Mouse (Mus musculus) limb, embryonic 12.5 days (tissue): ENCODE measurements around the gene Sult2b1. TPM values are rescaled to one million over a fixed set of nuclear protein-coding genes. Genes with fewer than 3 reads are reported as not detected.

Source experiments
- ATAC-seq: fragments of 200-750 bp; cut with Nextera tagmentation; 2 replicates; pipeline ENCODE4 v1.8.0; 2017; ENCODE audit warnings: low read depth, moderate TSS enrichment; ENCODE audit not compliant: insufficient number of reproducible peaks, insufficient read depth, low FRiP score, low TSS enrichment
- H3K27ac ChIP-seq: fragments of 300-500 bp; sonication (generic); 2 replicates; pipeline ENCODE4 v1.5.1; 2016; ENCODE audit warnings: mild to moderate bottlenecking, moderate library complexity
- H3K27me3 ChIP-seq: fragments of 300-500 bp; sonication (generic); 2 replicates; pipeline ENCODE4 v1.6.1; 2016; ENCODE audit warnings: mild to moderate bottlenecking, moderate library complexity
- H3K36me3 ChIP-seq: fragments of 300-500 bp; sonication (generic); 2 replicates; pipeline ENCODE4 v1.6.1; 2016; ENCODE audit warnings: mild to moderate bottlenecking, moderate library complexity
- H3K4me1 ChIP-seq: fragments of 300-500 bp; sonication (generic); replicated peaks from 2 replicates; pipeline ENCODE4 v1.6.1; 2016
- H3K4me2 ChIP-seq: fragments of 300-500 bp; sonication (generic); 2 replicates; pipeline ENCODE4 v1.6.1; 2016; ENCODE audit warnings: mild to moderate bottlenecking, moderate library complexity
- H3K4me3 ChIP-seq: fragments of 300-500 bp; sonication (generic); replicated peaks from 2 replicates; pipeline ENCODE4 v1.5.1; 2016; ENCODE audit warnings: mild to moderate bottlenecking
- H3K9ac ChIP-seq: fragments of 300-500 bp; sonication (generic); replicated peaks from 2 replicates; pipeline ENCODE4 v1.6.1; 2016; ENCODE audit warnings: mild to moderate bottlenecking, moderate library complexity
- H3K9me3 ChIP-seq: fragments of 300-500 bp; sonication (generic); 2 replicates; pipeline ENCODE4 v1.6.1; 2016; ENCODE audit warnings: mild to moderate bottlenecking, moderate library complexity
- WGBS: fragments of 180-500 bp; shearing (Covaris S2); methylation state at CpG from one replicate; pipeline ENCODE4 v1.1.7; 2016; 5-methylcytosine and 5-hydroxymethylcytosine counted together
- polyA plus RNA-seq: library from polyadenylated mRNA; unstranded; fragments of >200 nt; fragmentation: Nextera tagmentation; extraction: Ambion mirVana; gene quantifications from 2 replicates; pipeline ENCODE4 v1.2.1, GENCODE M21; 2016

Gene Sult2b1
- polyA plus RNA-seq, 1 experiment from 2014 or later = 1.9 TPM

DNA sequence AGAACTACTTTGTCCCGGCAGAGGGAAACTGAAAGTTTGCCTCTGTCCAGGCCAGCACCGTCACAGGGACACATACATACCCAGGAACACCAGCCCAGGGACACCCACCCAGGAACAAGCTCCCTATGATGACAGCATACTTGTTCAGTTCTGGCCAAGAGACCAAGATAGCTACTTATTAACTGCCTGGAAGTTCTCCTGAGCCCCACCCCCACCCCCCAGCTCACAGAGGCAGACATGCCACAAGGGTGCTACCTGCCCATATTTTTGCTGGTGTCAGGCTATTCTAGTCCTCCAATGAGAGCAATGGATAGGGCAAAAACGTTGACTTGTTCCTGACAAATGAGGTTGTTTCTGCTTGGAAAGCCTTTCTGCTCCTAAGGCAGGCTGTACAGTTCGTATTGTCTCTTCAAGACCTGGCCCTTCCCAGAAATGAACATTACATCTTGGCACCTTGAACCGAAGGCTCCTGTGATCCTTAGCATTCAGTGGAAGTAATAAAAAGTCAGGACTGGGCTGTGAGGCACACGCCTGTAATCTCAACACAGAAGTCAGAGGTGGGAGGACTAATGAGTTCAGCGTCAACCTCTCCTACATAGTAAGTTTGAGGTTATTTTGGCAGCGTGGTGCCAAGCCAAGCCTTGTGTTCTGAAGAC, 13.9 kb downstream of the Sult2b1 start:
- peaks cover 5% of the 10 kb centered on the region; the same call in 1 of the 2 replicates for H3K9me3 ChIP-seq
- ATAC-seq = no peak
- 68% methylated on average over 8 of the region's 8 CpGs for WGBS

DNA sequence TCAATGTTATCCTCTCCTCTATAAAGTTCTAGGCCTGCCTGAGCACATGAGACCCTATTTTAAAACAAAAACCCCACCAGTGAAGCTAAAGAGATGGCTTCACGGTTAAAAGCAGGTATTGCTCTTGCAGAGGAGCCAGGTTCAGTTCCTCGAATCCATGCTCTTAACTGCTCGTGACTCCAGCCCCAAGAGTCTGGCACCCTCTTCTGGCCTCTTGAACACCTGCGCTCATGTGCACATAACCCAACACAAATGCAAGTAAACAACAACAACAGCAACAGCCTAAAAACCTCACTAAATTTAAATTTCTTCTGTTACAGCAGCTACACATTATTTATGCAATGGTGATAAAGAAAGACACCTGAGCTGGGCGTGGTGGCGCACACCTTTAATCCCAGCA, 17.0 kb downstream of the Sult2b1 start:
- Histone ChIP-seq H3K9ac (no peak overlapping the region), H3K9me3 (peaks cover 5% of the 10 kb centered on the region; the same call in 1 of the 2 replicates), H3K4me2 (no peak overlapping the region), H3K27ac (no peak overlapping the region), H3K36me3 (no peaks in the 10 kb centered on the region), H3K4me1 (no peaks in the 10 kb centered on the region), H3K27me3 (no peaks in the 10 kb centered on the region), H3K4me3 (no peak overlapping the region)
- WGBS = 88% methylated on average over 6 of the region's 6 CpGs
- no peak for ATAC-seq

More for the DNA sequence above, 13.9 kb downstream of the Sult2b1 start:
- Histone ChIP-seq H3K36me3 (no peaks in the 10 kb centered on the region), H3K9ac (no peak overlapping the region), H3K27ac (no peak overlapping the region), H3K4me2 (no peak overlapping the region), H3K4me1 (no peaks in the 10 kb centered on the region), H3K27me3 (peaks cover 7% of the 10 kb centered on the region; the same call in 1 of the 2 replicates), H3K4me3 (no peak overlapping the region)

- H3K4me3 ChIP-seq = no peak overlapping the region
- H3K4me2 ChIP-seq = no peak overlapping the region
- ATAC-seq = no peak
- H3K4me1 ChIP-seq = no peaks in the 10 kb centered on the region
- H3K9me3 ChIP-seq = peaks cover 5% of the 10 kb centered on the region; the same call in 1 of the 2 replicates
- no peaks in the 10 kb centered on the region for H3K27me3 ChIP-seq
- H3K9ac ChIP-seq = no peak overlapping the region
- no peak overlapping the region for H3K27ac ChIP-seq
- 64% methylated on average over 7 of the region's 8 CpGs for WGBS
- no peaks in the 10 kb centered on the region for H3K36me3 ChIP-seq
These were observed 17.7 kb downstream of the Sult2b1 start for GRCm38 (mm10) chr7:45766764-45767163.

DNA sequence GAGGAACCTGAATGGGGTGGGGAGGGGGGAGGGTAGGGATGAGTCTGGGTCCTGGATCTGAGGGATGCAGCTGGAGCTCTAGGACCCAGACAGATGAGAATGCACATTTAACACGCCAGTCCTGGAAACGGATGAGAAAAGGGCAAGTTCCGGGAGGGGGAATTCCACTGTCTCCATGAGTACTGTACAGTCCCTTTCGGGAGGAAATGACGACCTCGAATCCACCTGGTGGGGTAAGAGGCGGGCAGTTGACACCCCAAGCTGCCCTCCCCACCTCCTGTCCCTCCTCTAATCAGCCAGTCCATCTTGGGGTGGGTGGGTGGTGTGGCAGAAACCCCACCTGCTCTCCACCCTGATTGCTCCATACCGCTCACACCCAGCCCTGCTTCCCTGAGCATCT, 18.5 kb downstream of the Sult2b1 start:
- Histone ChIP-seq H3K4me2 (no peak overlapping the region), H3K27ac (no peak overlapping the region), H3K4me1 (no peaks in the 10 kb centered on the region), H3K36me3 (no peaks in the 10 kb centered on the region), H3K4me3 (no peak overlapping the region), H3K9ac (no peak overlapping the region), H3K27me3 (peaks cover under 1% of the 10 kb centered on the region; the same call in 1 of the 2 replicates), H3K9me3 (peaks cover 5% of the 10 kb centered on the region; the same call in 1 of the 2 replicates)
- 48% methylated on average over 8 of the region's 8 CpGs for WGBS
- no peak for ATAC-seq

GRCm38 (mm10) chr7:45760151-45760550, 24.3 kb downstream of the Sult2b1 start:
- Histone ChIP-seq H3K4me3 (no peak overlapping the region), H3K9me3 (no peaks in the 10 kb centered on the region), H3K4me2 (no peak overlapping the region), H3K27me3 (peaks cover 41% of the 10 kb centered on the region), H3K9ac (no peak overlapping the region), H3K4me1 (peaks cover 7% of the 10 kb centered on the region), H3K36me3 (no peaks in the 10 kb centered on the region), H3K27ac (no peak overlapping the region)
- 63% methylated on average over 5 of the region's 5 CpGs for WGBS
- ATAC-seq = no peak

DNA sequence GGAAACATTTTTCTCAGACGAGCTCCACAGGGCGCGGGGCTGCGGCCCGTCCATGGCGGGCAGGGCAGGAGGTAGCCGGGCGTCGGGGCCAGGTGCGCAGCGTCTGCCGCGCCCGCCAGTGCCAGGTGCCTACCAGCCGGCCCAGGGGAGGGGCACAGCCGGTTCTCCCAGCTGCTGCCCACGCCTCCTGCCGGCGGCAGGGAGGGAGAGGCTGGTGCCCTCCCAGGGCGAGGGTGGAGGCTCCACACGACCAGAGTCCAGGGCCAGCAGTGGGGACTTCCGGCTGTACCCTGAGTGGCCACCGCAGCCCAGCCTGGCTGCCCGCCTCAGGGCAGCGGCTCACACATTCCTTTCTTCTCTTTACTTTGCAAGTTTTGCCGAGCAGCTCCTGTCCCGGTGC, 25.1 kb downstream of the Sult2b1 start:
- Histone ChIP-seq H3K9me3 (no peaks in the 10 kb centered on the region), H3K27ac (no peak overlapping the region), H3K9ac (peak overlapping the region; percentile 51), H3K4me1 (peaks cover 7% of the 10 kb centered on the region), H3K36me3 (no peaks in the 10 kb centered on the region), H3K4me3 (peak overlapping the region; percentile 32), H3K4me2 (peak overlapping the region; percentile 60), H3K27me3 (peaks cover 41% of the 10 kb centered on the region)
- no peak for ATAC-seq
- WGBS = 4% methylated on average over 27 of the region's 27 CpGs

DNA sequence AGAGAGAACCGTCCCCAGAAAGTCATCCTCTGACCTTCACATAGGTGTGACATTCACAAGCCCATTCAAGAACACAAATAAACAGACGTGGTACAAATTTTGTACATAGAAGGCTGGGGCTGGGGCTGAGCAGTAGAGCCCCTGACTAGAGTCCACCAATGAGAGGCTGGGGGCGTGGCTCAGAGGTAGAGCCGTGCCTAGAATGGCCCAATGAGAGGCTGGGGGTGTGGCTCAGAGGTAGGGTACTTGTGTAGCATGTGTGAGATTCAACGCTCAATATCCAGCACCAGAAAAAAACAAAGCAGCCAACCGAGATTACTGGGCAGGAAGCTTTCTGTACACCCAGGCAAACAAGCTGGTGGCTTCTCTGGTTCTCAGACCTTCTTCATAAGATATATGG, 28.8 kb downstream of the Sult2b1 start:
- Histone ChIP-seq H3K9ac (no peak overlapping the region), H3K4me2 (no peak overlapping the region), H3K4me1 (peaks cover 7% of the 10 kb centered on the region), H3K36me3 (no peaks in the 10 kb centered on the region), H3K9me3 (no peaks in the 10 kb centered on the region), H3K27ac (no peak overlapping the region), H3K4me3 (no peak overlapping the region), H3K27me3 (peaks cover 38% of the 10 kb centered on the region)
- 53% methylated on average over 6 of the region's 6 CpGs for WGBS
- no peak for ATAC-seq

DNA sequence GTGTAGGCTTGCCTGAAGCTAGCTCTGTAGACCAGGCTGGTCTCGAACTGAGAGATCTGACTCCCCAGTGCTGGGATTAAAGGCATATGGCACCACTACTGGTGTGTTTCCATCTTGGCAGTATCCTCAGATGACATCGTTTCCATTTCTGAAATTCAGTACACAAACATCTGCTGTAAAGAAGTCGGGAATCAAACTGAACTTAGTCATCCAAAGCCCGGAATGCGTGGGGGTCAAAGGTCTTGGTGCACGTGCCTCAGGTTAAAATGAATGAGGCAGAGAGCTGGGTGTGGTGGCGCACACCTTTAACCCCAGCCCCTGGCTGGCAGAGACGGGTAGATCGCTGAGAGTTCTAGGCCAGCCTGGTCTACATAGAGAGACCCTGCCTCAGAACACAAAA, 34.3 kb downstream of the Sult2b1 start:
- Histone ChIP-seq H3K27me3 (no peaks in the 10 kb centered on the region), H3K9ac (no peak overlapping the region), H3K9me3 (0 out of 2 replicates have a peak, but pooled peaks cover 6% of the 10 kb centered on the region), H3K27ac (no peak overlapping the region), H3K4me3 (no peak overlapping the region), H3K36me3 (no peaks in the 10 kb centered on the region), H3K4me2 (no peak overlapping the region), H3K4me1 (peaks cover 9% of the 10 kb centered on the region)
- ATAC-seq = no peak
- 72% methylated on average over 9 of the region's 9 CpGs for WGBS

DNA sequence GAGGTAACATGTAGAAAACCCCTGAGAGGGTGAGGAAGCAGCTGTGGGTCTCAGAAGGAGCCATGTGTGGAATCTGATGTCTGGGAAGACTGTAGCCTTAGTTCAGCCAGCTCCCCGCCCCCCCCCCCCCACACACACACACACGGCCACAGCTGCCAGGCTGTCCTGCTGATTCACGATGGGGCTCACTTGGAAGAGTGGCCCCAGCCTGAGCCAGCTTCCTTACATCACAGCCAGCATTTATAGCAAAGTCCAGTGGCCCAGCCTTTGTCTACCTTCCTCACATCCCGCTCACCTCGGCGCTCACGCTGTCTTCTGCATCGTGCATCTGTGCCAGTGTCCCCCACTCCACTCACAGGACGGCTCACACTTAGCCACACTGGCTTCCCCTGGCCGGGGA, 35.1 kb downstream of the Sult2b1 start:
- ATAC-seq = no peak
- no peaks in the 10 kb centered on the region for H3K27me3 ChIP-seq
- no peak overlapping the region; the same call in 1 of the 2 replicates for H3K9ac ChIP-seq
- 36% methylated on average over 10 of the region's 10 CpGs for WGBS
- H3K9me3 ChIP-seq = 0 out of 2 replicates have a peak, but pooled peaks cover 6% of the 10 kb centered on the region
- H3K4me1 ChIP-seq = peaks cover 9% of the 10 kb centered on the region
- peak overlapping the region; percentile 13; the same call in 1 of the 2 replicates for H3K4me2 ChIP-seq
- no peaks in the 10 kb centered on the region for H3K36me3 ChIP-seq
- no peak overlapping the region for H3K4me3 ChIP-seq
- H3K27ac ChIP-seq = 0 out of 2 replicates have a peak overlapping the region, but pooled peaks have one; percentile 7

- no peak for ATAC-seq
These were observed 36.4 kb downstream of the Sult2b1 start for GRCm38 (mm10) chr7:45748110-45748509.

GRCm38 (mm10) chr7:45747450-45747849, 37.0 kb downstream of the Sult2b1 start:
- Histone ChIP-seq H3K4me2 (no peak overlapping the region), H3K9me3 (0 out of 2 replicates have a peak, but pooled peaks cover 6% of the 10 kb centered on the region), H3K9ac (no peak overlapping the region), H3K36me3 (no peaks in the 10 kb centered on the region), H3K4me3 (no peak overlapping the region), H3K4me1 (peaks cover 9% of the 10 kb centered on the region), H3K27ac (no peak overlapping the region), H3K27me3 (no peaks in the 10 kb centered on the region)
- ATAC-seq = no peak
- 82% methylated on average over 3 of the region's 5 CpGs for WGBS

More at GRCm38 (mm10) chr7:45748110-45748509, 36.4 kb downstream of the Sult2b1 start:
- no peaks in the 10 kb centered on the region for H3K36me3 ChIP-seq
- no peaks in the 10 kb centered on the region for H3K27me3 ChIP-seq
- H3K9ac ChIP-seq = no peak overlapping the region
- no peak overlapping the region for H3K27ac ChIP-seq
- H3K4me2 ChIP-seq = no peak overlapping the region
- 0 out of 2 replicates have a peak, but pooled peaks cover 6% of the 10 kb centered on the region for H3K9me3 ChIP-seq
- 79% methylated on average over 7 of the region's 7 CpGs for WGBS
- H3K4me1 ChIP-seq = peaks cover 9% of the 10 kb centered on the region
- H3K4me3 ChIP-seq = no peak overlapping the region
